Mouse (Mus musculus) retina, postnatal 7 days (tissue): ENCODE results near the gene Bmper.

Experiments used
- DNase-seq: peaks from one replicate; pipeline ENCODE4 v3.0.0-alpha.2; 2012; ENCODE audit warnings: low read depth, low spot score

Gene Bmper

GRCm38 (mm10) chr9:23423748-23424147, 200.9 kb downstream of the Bmper start:
- DNase-seq, result no peak

- DNase-seq, result no peak
Observed at GRCm38 (mm10) chr9:23432631-23433030, 209.8 kb downstream of the Bmper start.

GRCm38 (mm10) chr9:23433238-23433637, 210.4 kb downstream of the Bmper start:
- no peak for DNase-seq

GRCm38 (mm10) chr9:23436751-23437150, 213.9 kb downstream of the Bmper start:
- DNase-seq, result no peak

- DNase-seq, result no peak
Observed at GRCm38 (mm10) chr9:23438662-23439061, 215.8 kb downstream of the Bmper start.

- no peak for DNase-seq
Observed at GRCm38 (mm10) chr9:23442168-23442567, 219.3 kb downstream of the Bmper start.

- no peak for DNase-seq
Observed at GRCm38 (mm10) chr9:23444975-23445374, 222.1 kb downstream of the Bmper start.

GRCm38 (mm10) chr9:23447271-23447961, 224.5 kb downstream of the Bmper start:
- DNase-seq, result no peak

GRCm38 (mm10) chr9:23453309-23453708, 230.4 kb downstream of the Bmper start:
- no peak for DNase-seq

- DNase-seq, result no peak
Observed at GRCm38 (mm10) chr9:23457186-23457585, 234.3 kb downstream of the Bmper start.

- DNase-seq, result no peak
Observed at GRCm38 (mm10) chr9:23460721-23461120, 237.8 kb downstream of the Bmper start.

GRCm38 (mm10) chr9:23462949-23463608, 240.2 kb downstream of the Bmper start:
- DNase-seq, result peak; percentile 51

GRCm38 (mm10) chr9:23464981-23465630, 242.2 kb downstream of the Bmper start:
- no peak for DNase-seq

GRCm38 (mm10) chr9:23469886-23470285, 247.0 kb downstream of the Bmper start:
- DNase-seq, result no peak

GRCm38 (mm10) chr9:23485851-23486250, 263.0 kb downstream of the Bmper start:
- no peak for DNase-seq

GRCm38 (mm10) chr9:23486725-23487378, 264.0 kb downstream of the Bmper start:
- DNase-seq, result no peak

GRCm38 (mm10) chr9:23488265-23488664, 265.4 kb downstream of the Bmper start:
- DNase-seq, result no peak

- DNase-seq, result no peak
Observed at GRCm38 (mm10) chr9:23495400-23495799, 272.5 kb downstream of the Bmper start.

GRCm38 (mm10) chr9:23497626-23498025, 274.8 kb downstream of the Bmper start:
- DNase-seq, result no peak

- no peak for DNase-seq
Observed at GRCm38 (mm10) chr9:23533870-23534269, 311.0 kb downstream of the Bmper start.
